Mouse (Mus musculus): ENCODE data around the gene Uxs1.

Gene Uxs1

GRCm38 (mm10) chr1:43827763-43828194 is at the start of gene Uxs1:
Uxs1 (minus strand) TSS chr1:43827800.
- in situ Hi-C loops (cut with MseI, MboI), result no loop called here

GRCm38 (mm10) chr1:43877233-43877632 is 49.6 kb upstream of the Uxs1 start:
- in situ Hi-C loops (cut with MseI, MboI), result no loop called here

- in situ Hi-C loops (cut with MseI, MboI), result no loop called here
These were observed 43.5 kb upstream of the Uxs1 start for GRCm38 (mm10) chr1:43871116-43871515.

GRCm38 (mm10) chr1:43868510-43868909 is 40.9 kb upstream of the Uxs1 start:
- in situ Hi-C loops (cut with MseI, MboI), result no loop called here

DNA sequence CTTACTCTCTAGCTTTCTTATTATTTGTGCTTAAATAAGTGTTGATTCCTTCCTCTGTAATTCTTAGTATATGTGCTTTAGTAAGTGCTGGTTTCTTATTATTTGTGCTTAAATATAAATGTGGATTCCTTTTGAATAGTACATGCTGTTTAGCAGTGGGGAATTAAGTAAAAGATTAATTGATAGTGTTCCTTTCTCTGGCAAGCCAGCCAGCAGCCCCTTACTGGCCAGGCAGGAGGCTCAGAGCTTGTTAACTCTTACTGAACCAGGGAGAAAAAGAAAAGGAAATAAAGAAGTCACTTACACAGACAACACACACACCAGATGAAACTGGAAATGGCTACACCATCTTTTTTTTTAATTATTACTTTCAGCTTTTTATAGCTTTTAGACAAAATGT is 37.2 kb upstream of the Uxs1 start:
- in situ Hi-C loops (cut with MseI, MboI), result no loop called here

DNA sequence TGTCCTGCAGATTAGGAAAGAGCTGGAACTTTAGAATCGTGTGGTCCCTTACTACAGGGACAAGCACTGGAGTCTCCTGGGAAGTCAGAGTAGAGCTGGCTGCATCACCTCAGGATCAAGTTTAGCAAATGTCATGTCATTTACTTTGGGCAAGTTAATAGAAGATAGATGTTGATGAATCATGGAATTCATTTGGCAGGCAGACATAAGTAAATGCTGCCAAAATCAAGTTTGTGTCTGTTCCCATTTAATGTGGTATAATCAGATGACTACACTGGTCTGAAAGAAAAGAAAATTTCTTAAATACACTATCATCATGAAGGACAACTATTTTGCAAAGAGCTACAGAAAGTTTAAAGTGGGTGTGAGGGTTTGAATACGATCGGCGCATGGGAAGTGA is 35.0 kb upstream of the Uxs1 start:
- in situ Hi-C loops (cut with MseI, MboI), result no loop called here

- in situ Hi-C loops (cut with MseI, MboI), result no loop called here
These were observed 31.4 kb upstream of the Uxs1 start for GRCm38 (mm10) chr1:43858988-43859387.

DNA sequence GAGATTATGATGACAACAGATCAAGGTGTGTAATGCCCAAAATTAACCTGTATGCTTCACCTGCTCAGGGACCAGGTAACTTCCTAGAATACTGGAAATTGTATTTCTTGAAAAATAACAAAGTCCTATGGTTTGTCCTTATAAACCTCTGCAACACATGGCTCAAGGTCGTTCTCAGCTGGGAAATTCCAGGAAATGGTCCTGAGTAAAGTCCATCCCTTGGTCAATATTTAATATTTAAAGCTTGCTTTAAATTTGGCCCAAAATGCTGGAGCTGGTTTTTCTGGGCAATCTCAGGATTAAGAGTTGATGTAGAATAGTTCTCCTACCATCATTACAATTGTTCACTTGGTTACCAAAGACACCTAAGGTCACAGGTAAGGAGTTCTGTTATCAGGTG is 30.1 kb upstream of the Uxs1 start:
- in situ Hi-C loops (cut with MseI, MboI), result no loop called here

GRCm38 (mm10) chr1:43855591-43855990 is 28.0 kb upstream of the Uxs1 start:
- in situ Hi-C loops (cut with MseI, MboI), result no loop called here

- in situ Hi-C loops (cut with MseI, MboI), result no loop called here
These were observed 15.8 kb upstream of the Uxs1 start for GRCm38 (mm10) chr1:43843398-43843797.

DNA sequence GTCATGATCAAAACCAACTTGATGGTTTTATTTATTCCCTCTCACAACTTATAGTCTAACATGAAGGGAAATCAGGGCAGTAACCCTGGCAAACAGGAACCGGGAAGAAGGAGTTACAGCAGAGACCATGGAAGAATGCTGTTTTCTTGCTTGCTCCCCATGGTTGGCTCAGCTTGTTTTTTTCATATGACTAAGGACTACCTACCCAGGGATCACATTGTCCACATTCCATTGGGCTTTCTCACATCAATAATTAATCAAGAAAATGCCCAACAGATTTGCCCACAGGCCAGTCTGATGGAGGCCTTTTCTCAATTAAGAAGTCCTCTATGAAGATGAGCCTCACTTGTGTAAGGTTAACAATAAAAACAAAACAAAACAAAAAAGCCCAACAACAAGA is 9.6 kb upstream of the Uxs1 start:
- in situ Hi-C loops (cut with MseI, MboI), result no loop called here

DNA sequence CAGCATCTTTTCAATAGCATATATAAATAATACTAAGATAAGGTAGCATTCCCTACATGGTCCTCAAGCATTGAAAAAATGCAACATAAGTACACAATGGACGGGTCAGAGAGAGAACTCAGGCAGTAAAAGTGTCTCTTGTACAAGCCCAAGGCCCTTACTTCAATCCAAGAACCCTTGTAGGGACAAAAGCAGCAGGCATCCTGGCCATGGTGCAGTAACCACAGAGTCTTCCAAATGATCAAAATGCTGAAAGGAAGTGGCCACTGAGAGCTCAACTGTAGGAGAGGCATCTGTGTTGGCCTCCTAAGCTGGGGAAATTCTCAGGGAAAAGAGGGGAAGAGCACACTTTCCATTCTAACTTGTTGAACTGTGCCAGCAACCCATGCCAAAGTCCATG is 2.5 kb upstream of the Uxs1 start:
- in situ Hi-C loops (cut with MseI, MboI), result no loop called here

- in situ Hi-C loops (cut with MseI, MboI), result no loop called here
These were observed 418 bp downstream of the Uxs1 start for GRCm38 (mm10) chr1:43827002-43827762.

GRCm38 (mm10) chr1:43826628-43827001 is 985 bp downstream of the Uxs1 start:
- in situ Hi-C loops (cut with MseI, MboI), result no loop called here

GRCm38 (mm10) chr1:43823406-43823805 is 4.2 kb downstream of the Uxs1 start:
- in situ Hi-C loops (cut with MseI, MboI), result no loop called here

DNA sequence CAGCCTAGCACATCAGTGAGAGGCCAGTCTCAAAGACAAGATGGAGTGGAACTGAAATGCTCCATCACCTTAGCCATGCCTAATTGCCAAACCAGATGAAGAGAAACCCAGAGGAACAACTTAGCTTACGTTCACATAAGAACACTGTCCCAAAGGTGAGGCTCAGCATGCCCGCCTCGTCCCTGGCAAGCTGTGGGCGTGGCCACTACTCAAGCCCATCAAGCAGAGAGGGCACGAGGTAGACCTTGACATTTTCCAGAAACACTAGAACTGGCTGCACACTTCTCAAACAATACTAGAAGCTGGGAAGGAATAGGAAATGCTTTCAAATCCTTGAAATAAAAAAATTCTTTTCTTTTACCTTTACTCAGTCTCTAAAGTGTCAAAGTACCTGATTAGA is 5.0 kb downstream of the Uxs1 start:
- in situ Hi-C loops (cut with MseI, MboI), result no loop called here

- in situ Hi-C loops (cut with MseI, MboI), result no loop called here
These were observed 5.8 kb downstream of the Uxs1 start for GRCm38 (mm10) chr1:43821804-43822203.

DNA sequence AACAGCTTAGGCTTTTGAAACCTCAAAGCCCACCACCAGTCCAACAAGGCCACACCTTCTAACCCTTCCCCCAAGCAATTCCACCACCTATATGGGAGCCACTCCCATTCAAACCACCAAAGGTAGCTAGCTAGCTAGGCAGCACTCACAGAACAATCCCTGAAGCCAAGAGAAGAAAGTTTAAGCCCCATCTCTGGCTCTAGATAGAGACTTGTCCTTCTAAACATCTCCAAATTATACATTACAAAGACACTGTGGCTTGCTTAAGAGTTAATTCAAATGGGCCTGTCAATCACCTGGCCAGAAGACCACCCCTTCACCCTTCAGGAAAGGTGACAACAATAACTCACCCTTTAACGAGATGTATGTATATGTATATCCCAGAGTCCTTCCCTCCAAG is 7.0 kb downstream of the Uxs1 start:
- in situ Hi-C loops (cut with MseI, MboI), result no loop called here

GRCm38 (mm10) chr1:43819091-43819490 is 8.5 kb downstream of the Uxs1 start:
- in situ Hi-C loops (cut with MseI, MboI), result no loop called here

- in situ Hi-C loops (cut with MseI, MboI), result no loop called here
These were observed 9.2 kb downstream of the Uxs1 start for GRCm38 (mm10) chr1:43818356-43818755.

- in situ Hi-C loops (cut with MseI, MboI), result no loop called here
These were observed 15.8 kb downstream of the Uxs1 start for GRCm38 (mm10) chr1:43811764-43812163.

GRCm38 (mm10) chr1:43811055-43811454 is 16.5 kb downstream of the Uxs1 start:
- in situ Hi-C loops (cut with MseI, MboI), result no loop called here

DNA sequence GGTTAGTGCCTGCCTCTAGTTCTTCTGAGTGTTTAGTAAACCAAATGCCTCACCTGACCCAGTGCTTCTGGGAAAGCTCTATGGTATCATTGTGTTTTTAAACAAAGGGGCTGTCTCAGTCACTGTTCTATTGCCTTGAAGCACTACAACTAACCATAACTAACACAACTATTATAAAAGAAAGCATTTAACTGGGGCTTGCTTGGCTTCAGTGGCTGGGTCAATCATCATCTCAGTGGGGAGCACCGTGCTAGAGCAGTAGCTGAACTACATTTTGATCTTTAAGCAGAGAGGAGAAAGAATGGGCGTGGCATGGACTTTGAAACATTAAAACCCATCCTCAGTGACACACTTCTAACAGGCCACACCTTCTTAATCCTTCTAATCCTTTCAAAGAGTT is 18.2 kb downstream of the Uxs1 start:
- in situ Hi-C loops (cut with MseI, MboI), result no loop called here

DNA sequence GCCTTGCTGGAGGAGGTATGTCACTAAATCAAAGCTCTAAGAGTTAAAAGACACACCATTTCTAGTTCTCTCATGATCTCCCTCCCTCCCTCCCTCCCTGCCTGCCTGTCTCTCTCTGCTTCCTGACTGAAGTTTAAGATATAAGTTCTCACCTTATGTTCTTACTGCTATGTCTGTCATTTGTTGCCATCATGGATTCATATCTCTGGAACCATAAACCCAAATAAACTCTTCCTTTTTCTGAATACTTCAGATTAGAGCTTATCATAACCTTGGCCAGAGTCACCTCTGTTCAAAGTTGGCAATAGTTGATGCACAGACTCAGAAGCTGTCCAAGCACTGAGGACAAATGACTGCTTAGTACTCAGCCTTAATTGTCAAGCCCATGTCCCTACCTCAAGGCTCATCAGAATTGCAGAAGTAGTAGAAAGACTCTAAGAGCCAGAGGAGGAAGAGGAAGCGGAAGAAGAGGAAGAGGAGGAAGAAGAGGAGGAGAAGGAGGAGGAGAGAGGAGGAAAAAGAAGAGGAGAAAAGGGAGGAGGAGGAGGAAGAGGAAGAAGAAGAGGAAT is 23.6 kb downstream of the Uxs1 start:
- in situ Hi-C loops (cut with MseI, MboI), result no loop called here

Measured in mouse trophoblast stem cell (cell line).